Mouse (Mus musculus) C2C12 (cell line): ENCODE data around the gene Cadps2.

Experiments
- CEBPB ChIP-seq: IDR thresholded peaks from one replicate; pipeline ENCODE4 v1.6.1; 2011; ENCODE audit warnings: low read depth, mild to moderate bottlenecking, control low read depth, moderate library complexity
- CTCF ChIP-seq: IDR thresholded peaks from one replicate; pipeline ENCODE4 v1.5.1; 2011; ENCODE audit not compliant: control insufficient read depth, insufficient read depth, insufficient read length
- MAX ChIP-seq: IDR thresholded peaks from one replicate; pipeline ENCODE4 v1.6.1; 2011; ENCODE audit warnings: mild to moderate bottlenecking, control low read depth
- MYOD1 ChIP-seq: IDR thresholded peaks from one replicate; pipeline ENCODE4 v1.6.1; 2011; ENCODE audit warnings: low read depth; ENCODE audit not compliant: control insufficient read depth, insufficient read length
- MYOG ChIP-seq: IDR thresholded peaks from one replicate; pipeline ENCODE4 v1.6.1; 2011; ENCODE audit not compliant: control insufficient read depth, insufficient read length; ENCODE audit errors: extremely low read depth
- USF1 ChIP-seq: IDR thresholded peaks from one replicate; pipeline ENCODE4 v1.6.1; 2011; ENCODE audit warnings: low read depth, mild to moderate bottlenecking, control low read depth, moderate library complexity

DNA sequence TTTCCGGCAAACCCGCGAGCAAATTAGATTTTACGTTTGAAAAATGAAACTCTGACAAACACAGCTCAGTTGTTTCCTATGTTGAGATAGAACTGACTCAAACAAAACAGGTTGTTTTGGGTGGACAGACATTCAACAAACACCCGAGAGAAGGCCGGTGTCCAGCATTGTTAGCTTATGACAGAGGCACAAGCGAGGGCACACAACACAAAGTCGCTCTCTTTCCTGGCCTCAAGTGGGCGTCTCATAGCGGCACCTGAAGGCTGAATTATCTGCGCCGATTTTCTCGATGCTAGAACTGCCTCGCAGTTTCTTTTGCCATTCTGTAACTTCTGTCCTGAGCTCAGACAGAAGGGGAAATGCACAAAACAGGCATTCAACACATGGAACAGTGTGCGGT, 780 bp upstream of the Cadps2 start:
- TF ChIP-seq CTCF (no peak), MYOG (no peak), CEBPB (no peak), MAX (no peak), MYOD1 (no peak), USF1 (no peak)
